ENCODE assay signal across 8 mouse cellular contexts in the genomic region with DNA sequence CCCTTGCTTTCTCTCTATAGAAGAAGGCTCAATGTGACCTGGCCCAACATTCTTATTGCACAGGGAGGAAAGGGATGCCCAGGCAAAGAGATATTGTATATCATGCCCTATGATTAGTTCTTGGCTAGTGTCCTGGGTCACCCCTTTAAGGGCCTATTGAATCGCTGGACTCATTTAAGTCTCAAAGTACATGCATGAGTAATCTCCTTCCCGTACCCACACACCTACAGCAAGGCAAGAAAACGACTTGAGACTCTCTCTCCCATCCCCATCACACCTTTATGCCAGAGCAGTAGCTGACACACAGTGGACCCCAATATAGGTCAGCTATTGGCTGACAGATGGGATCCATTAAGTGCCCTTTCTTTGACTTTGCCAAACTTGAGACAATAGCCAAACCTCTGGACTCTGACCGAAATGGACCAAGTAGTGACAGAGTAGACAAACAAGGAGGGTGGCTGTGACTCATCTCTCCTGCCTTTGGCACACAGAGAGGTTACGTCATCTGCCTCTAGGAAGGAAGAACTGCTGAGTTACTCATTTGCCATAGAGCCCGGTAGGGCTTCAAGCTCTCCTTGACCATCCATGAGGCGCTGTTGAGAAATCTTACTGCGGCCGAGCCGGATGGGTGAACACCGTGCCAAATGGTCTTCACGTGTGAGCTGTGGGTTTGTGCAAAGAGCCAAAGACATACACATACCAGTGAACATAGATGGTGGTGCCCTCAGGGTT. TPM values are rescaled to one million over a fixed set of nuclear protein-coding genes. Genes with fewer than 3 reads are reported as not detected.
A peak's percentile ranks its signal among the peaks of the same experiment; 100 is the strongest.
DNase-seq lines count a peak whose midpoint lies in the region; ATAC-seq and TF ChIP-seq lines count a peak whose summit lies in the region.
"Had no signal": no experiment of that assay in that cellular context is flagged by ENCODE, and none has a peak within 500 bp of the region (broad histone marks: within the 10 kb centered on the region; RNA-seq: fewer than 3 reads in every experiment).

No protein-coding gene starts in this region.

- H3K9me3 ChIP-seq in intestine, embryonic 16.5 days (ENCODE audit: control insufficient read depth, low read length) = no peaks in the 10 kb centered on the region
- no peaks in the 10 kb centered on the region for H3K9me3 ChIP-seq in lung, embryonic 16.5 days (ENCODE audit: control insufficient read depth, low read length)
- H3K9me3 ChIP-seq in hindbrain, embryonic 10.5 days = no peaks in the 10 kb centered on the region
- H3K9me3 ChIP-seq: liver, embryonic 15.5 days had no signal

- no peaks in the 10 kb centered on the region for H3K79me2 ChIP-seq in C2C12 (ENCODE audit: control insufficient read depth, insufficient read depth)

- CTCF ChIA-PET in Patski (lab: Charles Lee) = interaction anchor here (1.1 to 1.4 kb wide), 3 partner anchors 10 to 110 kb away, joined by 3 to 7 read pairs (median 6); no protein-coding TSS in a partner anchor

- H3K4me3 ChIP-seq in C2C12 (ENCODE audit: insufficient read depth, poor library complexity, severe bottlenecking) = no peak overlapping the region
- H3K4me3 ChIP-seq in intestine, embryonic 16.5 days (ENCODE audit: low read length) = no peak overlapping the region
- no peak overlapping the region for H3K4me3 ChIP-seq in lung, embryonic 16.5 days (ENCODE audit: low read length)
- no peak overlapping the region for H3K4me3 ChIP-seq in hindbrain, embryonic 10.5 days
- H3K4me3 ChIP-seq: liver, embryonic 15.5 days had no signal

- H3K4me2 ChIP-seq in intestine, embryonic 16.5 days (ENCODE audit: low read depth, low read length) = no peak overlapping the region
- no peak overlapping the region for H3K4me2 ChIP-seq in lung, embryonic 16.5 days (ENCODE audit: low read depth, low read length)
- H3K4me2 ChIP-seq: liver, embryonic 15.5 days had no signal

- peak; percentile 100 for DNase-seq in Patski (ENCODE audit: low read depth, low spot score)
- DNase-seq in spleen, adult 12 weeks (ENCODE audit: low spot score) = no peak
- DNase-seq in hindbrain, embryonic 10.5 days (ENCODE audit: low spot score) = no peak
- no peak for DNase-seq in c-Kit-positive CD71-positive TER-119-positive erythroid progenitor cells, embryonic 14.5 days (ENCODE audit: low spot score)

- no peaks in the 10 kb centered on the region for H3K36me3 ChIP-seq in C2C12 (ENCODE audit: control insufficient read depth, insufficient read depth)
- H3K36me3 ChIP-seq in intestine, embryonic 16.5 days (ENCODE audit: control insufficient read depth, insufficient read depth, low read length) = no peaks in the 10 kb centered on the region
- no peaks in the 10 kb centered on the region for H3K36me3 ChIP-seq in lung, embryonic 16.5 days (ENCODE audit: control insufficient read depth, insufficient read depth, low read length)
- H3K36me3 ChIP-seq in hindbrain, embryonic 10.5 days = no peaks in the 10 kb centered on the region
- H3K36me3 ChIP-seq: liver, embryonic 15.5 days had no signal

- no peak overlapping the region for H3ac ChIP-seq in C2C12 (ENCODE audit: control insufficient read depth, insufficient read length, low read depth)

- peak overlapping the region; percentile 21; the same call in 1 of the 2 replicates for H3K27ac ChIP-seq in intestine, embryonic 16.5 days (ENCODE audit: low read length)
- no peak overlapping the region for H3K27ac ChIP-seq in lung, embryonic 16.5 days (ENCODE audit: low read length)
- no peak overlapping the region for H3K27ac ChIP-seq in hindbrain, embryonic 10.5 days
- H3K27ac ChIP-seq: liver, embryonic 15.5 days had no signal

- ATAC-seq in Patski = peak; percentile 93
- peak; percentile 77 for ATAC-seq in intestine, embryonic 16.5 days
- ATAC-seq in lung, embryonic 16.5 days (ENCODE audit: low read depth) = 0 out of 2 replicates have a peak, but pooled peaks have one; percentile 4

- in situ Hi-C loops in Patski (cut with MboI; ENCODE audit: low pct_unique_long_range_greater_than_20kb) = no loop called here

- peaks cover 29% of the 10 kb centered on the region for H3K4me1 ChIP-seq in intestine, embryonic 16.5 days (ENCODE audit: control insufficient read depth, insufficient read depth, low read length)
- peaks cover 17% of the 10 kb centered on the region for H3K4me1 ChIP-seq in lung, embryonic 16.5 days (replicated peaks; ENCODE audit: control insufficient read depth, insufficient read depth, low read length)
- H3K4me1 ChIP-seq in hindbrain, embryonic 10.5 days (replicated peaks) = peaks cover 57% of the 10 kb centered on the region

- TF ChIP-seq CTCF in C2C12 (IDR thresholded peaks at IDR 0.05; ENCODE audit: control insufficient read depth, insufficient read depth, insufficient read length) (no peak), Patski (IDR thresholded peaks at IDR 0.05) (no peak)

- 66% methylated on average over 12 of the region's 12 CpGs for WGBS in intestine, embryonic 16.5 days
- 78% methylated on average over 12 of the region's 12 CpGs for WGBS in lung, embryonic 16.5 days
- WGBS in hindbrain, embryonic 10.5 days = 92% methylated on average over 12 of the region's 12 CpGs

- H3K27me3 ChIP-seq in C2C12 (ENCODE audit: control insufficient read depth, insufficient read depth, insufficient read length) (no peaks in the 10 kb centered on the region), Patski (no peaks in the 10 kb centered on the region)
- H3K27me3 ChIP-seq in intestine, embryonic 16.5 days (replicated peaks; ENCODE audit: control insufficient read depth, insufficient read depth, low read length) = no peaks in the 10 kb centered on the region
- H3K27me3 ChIP-seq in lung, embryonic 16.5 days (ENCODE audit: control insufficient read depth, insufficient read depth, low read depth, low read length) = no peaks in the 10 kb centered on the region
- H3K27me3 ChIP-seq in hindbrain, embryonic 10.5 days (ENCODE audit: insufficient read depth, poor library complexity, severe bottlenecking) = peaks cover 6% of the 10 kb centered on the region

- no peak overlapping the region for H3K9ac ChIP-seq in intestine, embryonic 16.5 days (ENCODE audit: low read depth, low read length)
- H3K9ac ChIP-seq in lung, embryonic 16.5 days (ENCODE audit: low read length) = no peak overlapping the region
- H3K9ac ChIP-seq: liver, embryonic 15.5 days had no signal

- no peaks in the 10 kb centered on the region for H3K79me3 ChIP-seq in C2C12 (ENCODE audit: low read depth)

- POLR2A ChIA-PET in Patski (lab: Charles Lee) = interaction anchor here (1.2 to 1.8 kb wide), 3 partner anchors 16 to 51 kb away, joined by 3 to 5 read pairs (median 4); partner anchors contain the start of gene Fhdc1

TF ChIP-seq in C2C12, 6 proteins besides CTCF, POLR2A, EP300 and RAD21:
- TF ChIP-seq MAX (IDR thresholded peaks at IDR 0.05) (peak; percentile 65), MYOG (IDR thresholded peaks at IDR 0.05; ENCODE audit: control insufficient read depth, extremely low read depth, insufficient read length) (no peak), USF1 (IDR thresholded peaks at IDR 0.05; ENCODE audit: low read depth) (peak; percentile 48), FOSL1 (IDR thresholded peaks at IDR 0.05; ENCODE audit: insufficient read depth, low read length, poor library complexity, severe bottlenecking) (no peak), MYOD1 (IDR thresholded peaks at IDR 0.05; ENCODE audit: control insufficient read depth, insufficient read length, low read depth) (no peak), CEBPB (IDR thresholded peaks at IDR 0.05; ENCODE audit: low read depth) (peak; percentile 86)

RNA-seq across cellular contexts. Expression of gene Fhdc1, which starts 51.1 kb away (rescaled TPM):
- 0.44 TPM for polyA plus RNA-seq in C2C12 (2012; fragmentation: generic; extraction: Trizol)
- polyA plus RNA-seq in Patski (2021) = 16.3 TPM
- polyA plus RNA-seq in intestine, embryonic 16.5 days (2015; fragmentation: Nextera tagmentation; extraction: Ambion mirVana) = 6.6 and 8.8 TPM in 2 replicates
- 14.5 and 15.5 TPM in 2 replicates for polyA plus RNA-seq in lung, embryonic 16.5 days (2015; fragmentation: Nextera tagmentation; extraction: Ambion mirVana)
- 3.8 and 5.8 TPM in 2 replicates for polyA plus RNA-seq in hindbrain, embryonic 10.5 days (2016; fragmentation: Nextera tagmentation; extraction: Ambion mirVana)

Comparison
In these comparisons a context has a peak if more than half of its experiments do, and no peak if none do; other contexts are left out.
1. ATAC-seq: peak in every context shown above with its lines; median percentile 93 in Patski; 77 in intestine, embryonic 16.5 days; 4 in lung, embryonic 16.5 days.